Mouse (Mus musculus): Measurements from ENCODE around the gene Dnah6.

Gene Dnah6

DNA sequence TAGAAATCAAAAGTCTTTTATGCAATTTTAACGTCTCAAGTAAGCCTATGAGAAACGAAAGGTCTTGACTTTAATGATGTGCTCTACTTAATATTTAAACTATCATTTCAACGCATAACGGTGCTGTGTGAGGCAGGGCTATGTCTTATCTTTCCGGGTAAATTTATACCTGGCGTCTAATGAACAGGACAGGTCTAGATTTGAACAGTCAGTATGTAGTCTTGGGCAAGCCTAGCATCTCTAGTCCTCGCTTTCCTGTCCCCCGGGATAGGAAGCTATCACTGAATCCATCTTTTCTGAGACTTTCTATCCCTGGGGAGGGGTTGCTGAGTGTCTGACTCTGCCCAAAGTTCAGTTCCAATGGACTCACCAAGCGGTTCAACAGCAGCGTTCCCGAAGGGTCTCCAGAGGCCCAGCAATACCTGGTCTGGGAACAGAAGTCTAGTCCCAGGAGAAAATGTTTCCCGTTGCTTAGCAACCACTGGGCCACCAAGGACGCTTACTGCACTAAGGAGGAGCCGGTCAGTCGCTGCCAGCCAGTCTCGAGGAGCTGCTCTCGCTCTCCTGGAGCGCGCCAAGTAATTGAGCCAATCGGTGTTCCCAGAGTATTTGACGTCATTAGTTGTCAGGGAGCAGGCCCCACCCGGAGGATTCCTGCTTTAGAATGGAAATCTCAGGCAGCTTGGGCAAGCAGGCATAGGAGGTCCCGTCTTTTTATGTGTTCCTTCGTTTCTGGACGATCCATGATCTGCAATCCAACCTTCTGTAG, at the start of gene Dnah6:
Gene Dnah6 (minus strand): TSS at position 463 of the 769 bp plus-strand sequence.
- peak; percentile 95 to 98 for DNase-seq (ENCODE audit: low spot score in 2 of 2)

- peak in 1 of 2 experiments; percentile 13 for DNase-seq (ENCODE audit: low spot score in 2 of 2)
Measured at GRCm38 (mm10) chr6:73269374-73269773, 47.9 kb upstream of the Dnah6 start.

GRCm38 (mm10) chr6:73267738-73268311, 46.4 kb upstream of the Dnah6 start:
- DNase-seq (ENCODE audit: low spot score in 2 of 2): no peak

DNA sequence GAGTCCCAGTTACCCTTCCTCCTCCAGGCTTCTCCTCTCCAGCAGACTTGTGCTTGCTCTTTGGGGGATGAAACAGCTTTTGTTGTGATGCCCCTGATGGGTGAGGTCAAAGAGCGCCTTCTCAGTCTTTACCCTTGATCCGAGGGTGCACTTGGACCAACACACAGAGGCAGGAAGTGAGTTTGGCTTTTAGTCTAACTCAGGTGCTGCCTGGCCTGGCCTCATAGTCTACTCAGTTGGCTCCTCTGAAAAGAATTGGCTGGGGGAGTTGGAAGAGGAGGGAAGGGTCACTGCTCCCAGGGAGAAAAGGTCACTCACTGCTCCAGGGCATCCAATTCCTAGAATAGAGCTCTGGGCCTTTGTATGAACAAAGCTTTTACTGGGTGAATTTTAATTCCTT, 43.4 kb upstream of the Dnah6 start:
- peak in 1 of 2 experiments; percentile 16 for DNase-seq (ENCODE audit: low spot score in 2 of 2)

DNA sequence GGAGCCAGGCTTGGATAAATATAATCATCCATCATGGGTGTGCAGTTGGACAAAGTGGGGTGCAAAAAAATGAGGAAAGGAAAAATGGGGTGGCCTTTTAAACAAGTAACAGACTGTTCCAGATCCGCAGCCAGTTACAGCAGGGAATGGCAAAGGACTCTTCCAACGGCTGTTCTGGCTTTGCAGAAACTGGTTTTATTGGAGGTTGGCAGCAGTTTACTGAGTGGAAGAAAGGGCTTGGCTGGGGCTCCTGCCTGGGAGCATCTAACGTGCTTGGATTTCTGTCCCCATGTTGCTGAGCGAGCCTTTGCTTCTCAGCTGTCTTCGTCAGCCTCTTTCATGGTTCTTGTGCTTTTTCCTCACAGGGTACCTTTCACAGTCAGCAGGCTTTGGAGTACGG, 38.7 kb upstream of the Dnah6 start:
- peak; percentile 52 to 56 for DNase-seq (ENCODE audit: low spot score in 2 of 2)

DNA sequence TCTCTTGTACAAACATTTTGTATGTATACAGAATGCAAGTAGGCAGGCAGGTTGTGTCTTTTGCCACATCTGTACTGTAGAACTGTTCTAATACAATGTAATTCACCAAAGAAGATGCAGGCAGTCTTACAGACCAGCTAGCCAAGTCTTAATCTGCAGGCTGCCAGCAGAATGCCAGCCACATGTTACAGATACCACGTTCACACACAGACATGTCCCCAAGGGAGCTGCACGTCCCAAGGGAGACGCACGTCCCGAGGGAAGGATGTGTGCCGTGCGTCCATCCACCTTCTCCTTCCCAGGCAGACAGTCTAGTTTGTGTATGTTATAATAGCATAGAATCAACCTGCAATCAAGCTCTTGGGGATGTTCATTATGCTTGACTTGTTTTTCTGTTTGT, 35.6 kb upstream of the Dnah6 start:
- DNase-seq (ENCODE audit: low spot score in 2 of 2): peak in 1 of 2 experiments; percentile 13

DNA sequence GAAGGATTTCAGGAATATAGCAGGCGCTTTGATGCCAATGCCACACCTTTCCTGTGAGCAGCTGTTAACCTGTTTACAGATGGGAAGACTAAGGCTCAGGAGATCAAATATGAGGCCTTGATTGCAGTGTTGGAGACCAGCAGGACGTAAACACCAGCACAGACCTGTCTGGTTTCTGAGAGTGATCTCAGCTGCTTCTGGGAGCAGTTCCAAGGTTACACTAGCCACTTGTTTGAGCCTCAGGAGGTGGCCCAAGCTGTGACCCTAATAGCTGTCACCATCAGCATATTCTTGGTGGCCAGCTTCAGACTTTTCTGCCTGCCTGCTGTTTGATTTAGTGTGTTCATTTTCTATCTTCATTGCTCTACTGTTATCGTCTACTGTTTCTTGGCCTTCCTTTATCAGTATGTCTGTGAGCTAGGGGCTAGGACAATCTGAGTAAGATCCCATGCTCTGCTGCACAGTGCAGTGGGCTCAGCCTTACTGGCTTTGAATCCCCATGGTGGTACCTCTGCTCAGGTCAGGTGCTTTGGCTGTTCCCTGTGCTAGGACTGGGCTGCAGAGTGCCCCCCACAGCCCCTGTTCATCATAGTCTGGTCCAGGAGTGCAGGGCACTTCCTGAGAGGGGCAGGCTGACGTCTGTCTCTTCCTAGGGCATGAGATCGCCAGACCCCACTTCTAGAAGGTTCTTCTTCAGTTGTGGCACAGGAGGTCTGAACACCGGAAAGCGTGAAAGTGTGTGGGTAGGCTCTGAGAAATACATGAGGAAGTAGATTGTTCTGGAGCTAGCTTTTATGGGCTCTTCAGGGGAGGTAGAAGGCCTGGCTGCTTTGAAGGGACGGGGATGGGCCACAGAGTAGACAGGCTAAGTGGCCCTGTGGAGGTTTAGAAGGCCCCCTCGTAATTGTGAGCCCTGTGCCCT, 33.1 kb upstream of the Dnah6 start:
- DNase-seq (ENCODE audit: low spot score in 2 of 2): peak in 1 of 2 experiments; percentile 15

DNA sequence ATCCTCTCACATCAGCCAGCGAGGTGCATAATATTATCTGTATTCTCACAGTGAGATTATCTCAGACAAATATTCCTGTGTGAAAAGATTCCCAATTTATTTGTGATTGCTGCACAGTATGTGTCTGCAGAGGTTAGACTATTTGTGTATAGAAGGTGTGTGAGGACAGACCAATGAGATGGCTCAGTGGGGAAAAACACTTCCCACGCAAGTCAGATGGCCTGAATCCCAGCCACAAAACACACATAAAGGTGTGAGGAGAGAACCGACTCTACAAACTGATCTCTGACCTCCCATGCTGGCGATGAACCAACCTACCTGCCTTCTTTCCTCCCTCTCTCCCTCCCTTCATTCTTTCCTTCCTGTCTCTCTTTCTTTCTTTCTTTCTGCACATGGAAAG, 32.1 kb upstream of the Dnah6 start:
- peak in 1 of 2 experiments; percentile 17 for DNase-seq (ENCODE audit: low spot score in 2 of 2)

GRCm38 (mm10) chr6:73253006-73253405, 31.6 kb upstream of the Dnah6 start:
- DNase-seq (ENCODE audit: low spot score in 2 of 2): no peak

GRCm38 (mm10) chr6:73252396-73252795, 30.9 kb upstream of the Dnah6 start:
- no peak for DNase-seq (ENCODE audit: low spot score in 2 of 2)

DNA sequence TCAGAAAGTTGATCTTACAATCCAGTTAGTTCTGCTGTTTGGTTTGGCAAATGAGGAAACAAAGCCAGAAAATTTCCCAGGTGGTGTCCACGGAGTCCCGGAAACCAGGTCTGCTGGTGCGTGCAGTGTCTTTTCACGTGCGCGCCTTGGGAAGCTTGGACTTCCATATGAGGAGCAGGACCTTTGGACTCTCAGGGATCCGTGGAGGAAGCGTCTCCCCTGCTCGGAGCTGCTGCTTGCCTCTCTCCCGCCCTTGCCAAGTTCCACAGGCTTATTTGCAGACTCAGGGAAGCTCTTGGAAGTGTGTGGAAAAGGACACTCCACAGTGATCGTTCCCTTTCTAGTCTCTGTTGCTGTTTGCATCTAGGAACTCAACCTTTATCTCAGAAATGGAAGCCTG, 29.9 kb upstream of the Dnah6 start:
- no peak for DNase-seq (ENCODE audit: low spot score in 2 of 2)

GRCm38 (mm10) chr6:73249851-73250250, 28.4 kb upstream of the Dnah6 start:
- DNase-seq (ENCODE audit: low spot score in 2 of 2): no peak

- peak; percentile 39 to 55 for DNase-seq (ENCODE audit: low spot score in 2 of 2)
Measured at GRCm38 (mm10) chr6:73249049-73249422, 27.6 kb upstream of the Dnah6 start.

- peak; percentile 92 to 94 for DNase-seq (ENCODE audit: low spot score in 2 of 2)
Measured at GRCm38 (mm10) chr6:73248237-73249048, 27.0 kb upstream of the Dnah6 start, which contains the start of gene Suclg1. Gene Suclg1, plus strand, starts transcription at chr6:73248382.

GRCm38 (mm10) chr6:73247452-73247851, 26.0 kb upstream of the Dnah6 start:
- DNase-seq (ENCODE audit: low spot score in 2 of 2): peak; percentile 47 to 55

DNA sequence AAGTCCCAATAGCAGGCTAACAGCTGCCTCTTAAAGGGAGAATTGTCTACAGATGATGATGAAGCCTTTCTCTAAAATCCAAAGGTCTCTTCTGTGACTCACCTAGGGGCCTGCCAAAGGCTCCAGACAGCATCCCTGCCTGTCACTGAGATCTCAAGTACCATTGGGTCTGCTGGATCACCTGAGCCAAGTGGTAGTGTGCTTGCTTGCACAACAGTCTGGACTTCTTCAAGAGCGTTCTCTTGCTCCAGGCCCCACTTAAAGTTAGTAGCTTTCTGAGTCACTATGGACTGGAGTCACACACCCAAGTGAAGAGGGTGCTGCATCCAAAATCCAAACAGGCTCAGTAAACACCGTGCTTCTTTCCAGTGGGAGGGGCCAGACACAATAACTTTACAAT, 25.4 kb upstream of the Dnah6 start:
- no peak for DNase-seq (ENCODE audit: low spot score in 2 of 2)

DNA sequence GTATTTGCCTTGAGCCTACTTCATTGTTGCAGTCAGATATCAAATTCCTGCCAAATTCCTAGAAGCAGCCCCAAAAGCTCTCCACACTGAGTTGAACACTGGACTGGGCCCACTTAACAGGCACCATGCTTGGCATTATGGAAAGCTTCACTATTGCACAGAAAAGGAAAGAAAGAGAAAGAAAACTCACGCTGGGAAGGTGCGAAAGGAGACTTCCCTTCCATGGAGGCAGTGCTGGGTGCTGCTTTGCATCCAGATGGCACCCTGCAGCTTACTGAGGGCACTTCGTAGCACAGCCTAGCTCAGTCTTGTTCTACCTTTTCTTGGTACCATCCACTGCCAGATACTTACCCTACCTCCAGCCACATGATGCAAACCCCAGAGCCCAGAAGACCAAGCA, 14.2 kb upstream of the Dnah6 start:
- DNase-seq (ENCODE audit: low spot score in 2 of 2): no peak

- peak in 1 of 2 experiments; percentile 21 for DNase-seq (ENCODE audit: low spot score in 2 of 2)
Measured at GRCm38 (mm10) chr6:73234302-73234900, 12.9 kb upstream of the Dnah6 start.

DNA sequence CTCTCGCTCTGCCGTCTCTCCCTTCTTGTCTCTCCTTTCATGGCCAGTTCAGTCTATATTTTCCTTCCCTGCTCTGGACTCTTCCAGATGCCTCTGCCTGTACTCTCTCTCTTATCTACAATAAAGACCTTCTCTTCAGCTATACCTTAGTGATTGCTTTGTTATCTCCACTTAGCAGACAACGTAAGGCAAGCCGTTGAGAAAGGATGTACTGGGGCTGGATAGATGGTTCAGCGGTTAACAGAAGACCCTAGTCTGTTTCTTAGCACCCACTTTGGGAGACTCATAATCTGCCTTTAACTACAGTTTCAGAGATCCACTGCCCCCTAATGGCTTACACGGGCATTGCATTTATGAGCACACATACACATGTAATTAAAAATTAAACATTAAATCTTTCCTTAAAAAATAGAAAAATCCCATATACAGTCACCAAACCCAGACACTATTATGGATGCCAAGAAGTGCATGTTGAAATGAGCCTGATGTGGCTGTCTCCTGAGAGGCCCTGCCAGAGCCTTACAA, 11.8 kb upstream of the Dnah6 start:
- DNase-seq (ENCODE audit: low spot score in 2 of 2): no peak

GRCm38 (mm10) chr6:73232152-73232584, 10.7 kb upstream of the Dnah6 start:
- no peak for DNase-seq (ENCODE audit: low spot score in 2 of 2)

DNA sequence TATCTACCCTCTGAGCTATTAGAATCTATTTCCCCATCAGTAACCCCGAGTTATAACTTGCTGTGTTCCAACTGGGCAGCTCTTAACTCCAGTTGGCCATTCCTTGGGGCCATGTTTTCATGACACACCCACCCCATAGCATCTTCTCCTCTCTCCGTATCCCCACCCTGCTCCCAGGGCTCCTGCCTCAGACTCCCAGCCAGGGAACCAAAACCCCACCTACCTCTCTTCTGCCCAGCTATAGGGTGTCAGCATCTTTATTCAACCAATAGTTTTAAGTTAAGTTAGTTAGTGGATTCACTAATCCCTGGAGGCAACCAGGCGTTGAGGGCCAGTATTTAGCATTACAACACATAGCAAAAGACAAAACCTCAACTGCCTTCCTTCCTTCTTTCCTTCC, 7.4 kb upstream of the Dnah6 start:
- peak in 1 of 2 experiments; percentile 9 for DNase-seq (ENCODE audit: low spot score in 2 of 2)

All from right cerebral cortex, postnatal 10 days (tissue).